Mouse (Mus musculus) left cerebral cortex, adult 9 months (tissue): ENCODE measurements at regions not wholly inside any gene's neighbourhood (a gene's known extent, or its start where the extent isn't known, plus 50 kb on each side); places are given as distances from the start of the nearest gene placed in this dataset.
"Not testable (repeated sequence)": the region's sequence is repeated elsewhere in the genome, so short reads cannot be mapped to it uniquely, and the experiment has no call there.

Experiments used
- DNase-seq, 2 experiments: peaks; one replicate each; pipeline ENCODE4 v3.0.0; 2022; ENCODE audit warnings: low spot score in 2 of 2

DNA sequence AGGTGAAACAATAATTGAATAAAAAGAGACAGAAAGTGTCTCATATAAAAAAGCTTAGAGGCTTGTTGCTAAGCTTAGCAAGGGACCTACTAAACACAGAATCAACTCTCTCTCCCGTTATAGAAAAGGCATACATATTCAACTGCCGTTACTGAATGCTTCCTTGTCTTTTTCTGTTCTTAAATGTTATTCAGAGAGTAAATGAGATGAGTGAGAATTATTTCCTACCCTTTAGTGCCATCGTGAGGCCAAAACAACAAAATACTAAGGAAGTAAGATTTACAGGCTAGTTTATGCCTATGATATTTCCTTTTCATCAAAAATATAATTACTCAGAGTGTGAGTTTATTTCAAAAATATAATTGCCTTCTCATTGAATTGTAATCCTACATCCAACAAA is 686.6 kb upstream of the 1700008P02Rik start:
- peak in 1 of 2 experiments; percentile 24 for DNase-seq

GRCm38 (mm10) chr3:7298511-7298910 is 678.3 kb upstream of the 1700008P02Rik start:
- DNase-seq: no peak

DNA sequence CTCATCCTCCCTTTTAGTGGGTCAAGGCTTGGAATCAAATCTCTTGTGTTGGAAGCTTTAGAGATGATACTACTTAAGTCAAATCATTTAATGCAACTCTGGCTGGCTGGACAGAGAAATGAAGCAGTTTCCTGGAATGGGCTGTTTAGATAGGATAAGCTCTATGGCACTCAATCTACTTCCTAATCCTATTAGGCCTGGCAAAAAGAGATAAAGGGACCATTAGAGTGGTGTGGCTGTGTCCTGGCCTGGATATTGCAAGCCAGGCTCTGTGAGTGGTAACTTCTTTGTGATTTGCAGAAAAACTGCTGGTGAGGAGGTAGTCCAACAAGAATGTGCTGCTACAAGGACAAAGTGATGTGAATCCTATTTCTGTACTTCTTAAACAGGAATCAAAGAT is 670.8 kb upstream of the 1700008P02Rik start:
- no peak for DNase-seq

GRCm38 (mm10) chr3:7257591-7257990 is 637.3 kb upstream of the 1700008P02Rik start:
- no peak for DNase-seq

DNA sequence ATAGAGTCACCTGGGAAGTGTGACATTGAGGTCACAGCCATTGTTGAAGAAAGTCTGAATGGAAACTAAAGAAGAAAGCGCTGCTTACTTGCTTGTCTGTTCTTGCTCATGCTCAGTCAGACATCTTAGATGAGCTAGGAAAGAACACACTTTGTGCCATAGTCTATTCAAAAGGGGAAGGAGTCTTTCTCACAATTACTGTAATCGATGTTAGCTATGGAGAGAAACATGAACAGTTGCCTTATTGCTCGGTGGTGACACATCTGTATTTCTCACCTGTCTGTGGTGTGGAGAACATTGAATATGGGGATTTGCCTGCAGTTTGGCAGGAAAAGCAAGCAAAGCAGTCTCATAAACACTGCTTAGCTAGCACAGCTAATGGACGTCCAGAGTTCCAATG is 628.1 kb upstream of the 1700008P02Rik start:
- DNase-seq: no peak

- peak in 1 of 2 experiments; percentile 2 for DNase-seq
These were observed 609.5 kb upstream of the 1700008P02Rik start for GRCm38 (mm10) chr3:7229769-7230168.

DNA sequence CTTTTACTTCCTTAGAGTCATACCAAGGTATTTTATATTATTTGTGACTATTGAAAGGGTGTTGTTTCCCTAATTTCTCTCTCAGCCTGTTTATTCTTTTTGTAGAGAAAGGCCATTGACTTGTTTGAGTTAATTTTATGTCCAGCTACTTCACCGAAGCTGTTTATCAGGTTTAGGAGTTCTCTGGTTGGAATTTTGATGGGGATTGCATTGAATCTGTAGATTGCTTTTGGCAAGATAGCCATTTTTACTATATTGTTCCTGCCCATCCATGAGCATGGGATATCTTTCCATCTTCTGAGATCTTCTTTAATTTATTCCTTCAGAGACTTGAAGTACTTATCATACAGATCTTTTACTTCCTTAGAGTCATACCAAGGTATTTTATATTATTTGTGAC is 568.3 kb upstream of the 1700008P02Rik start:
- not testable (repeated sequence) for DNase-seq

DNA sequence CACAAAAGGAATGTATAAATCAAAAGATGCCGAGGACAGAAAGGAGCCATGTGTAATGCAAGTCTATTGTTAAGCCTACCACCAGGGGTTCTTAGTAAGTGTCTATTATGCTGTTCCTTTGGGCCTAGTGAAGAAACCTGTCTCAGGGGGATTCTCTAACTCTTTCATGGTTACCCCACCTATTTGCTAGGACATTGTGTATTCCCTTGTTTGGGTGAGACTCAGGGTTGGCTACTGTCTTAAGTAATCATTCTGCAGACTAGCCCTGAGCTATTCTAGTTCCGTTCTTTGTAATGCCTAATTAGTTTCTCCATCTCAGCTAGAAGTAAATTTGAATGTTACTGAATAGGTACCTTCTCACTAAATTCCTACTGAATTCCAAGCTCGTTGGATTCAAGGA is 546.4 kb upstream of the 1700008P02Rik start:
- no peak for DNase-seq

- no peak for DNase-seq
These were observed 518.8 kb upstream of the 1700008P02Rik start for GRCm38 (mm10) chr3:7138996-7139395.

DNA sequence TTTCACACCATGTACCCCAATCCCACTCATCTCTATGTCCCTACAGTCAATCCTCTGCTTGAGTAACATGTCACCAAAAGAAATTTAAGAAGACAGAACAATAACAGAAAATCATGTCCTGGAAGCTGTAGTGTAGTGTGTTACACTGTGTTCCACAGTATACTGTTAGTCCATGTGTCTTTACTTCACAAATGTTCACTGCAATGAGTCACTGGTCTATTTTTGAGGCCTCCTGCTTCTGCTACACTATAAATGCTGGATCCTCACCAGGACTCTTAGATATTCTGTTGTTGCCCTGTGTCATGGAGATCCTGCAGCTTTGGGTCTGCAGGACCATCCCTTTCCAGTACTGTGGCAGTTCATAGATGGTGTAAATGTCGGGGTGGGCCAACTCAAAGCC is 514.5 kb upstream of the 1700008P02Rik start:
- peak in 1 of 2 experiments; percentile 14 for DNase-seq
